Mouse (Mus musculus): ENCODE measurements around the gene Mpig6b.

DNA sequence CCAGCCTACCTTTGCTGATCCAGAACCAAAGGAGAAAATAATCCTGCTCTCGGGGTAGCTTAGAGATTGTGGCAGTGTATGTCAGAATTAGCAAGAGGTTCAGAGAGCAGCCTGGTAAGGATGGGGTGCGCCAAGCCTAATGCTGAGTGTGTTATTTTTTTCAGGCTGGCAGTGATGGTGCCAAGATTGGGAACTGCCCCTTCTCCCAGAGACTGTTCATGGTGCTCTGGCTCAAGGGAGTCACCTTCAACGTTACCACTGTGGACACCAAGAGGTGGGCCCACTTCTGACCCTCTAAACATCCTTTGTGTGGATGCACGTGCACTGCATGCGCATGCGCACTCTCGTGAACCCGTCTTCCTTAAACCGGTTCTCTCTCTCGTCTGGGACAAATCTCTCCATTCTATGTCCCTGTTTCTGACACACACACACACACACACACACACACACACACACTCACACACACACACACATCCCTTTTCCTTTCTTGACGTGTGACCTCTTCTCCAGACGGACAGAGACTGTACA, 13.6 kb downstream of the Mpig6b start:
- no peak for TF ChIP-seq CTCF (IDR thresholded peaks at IDR 0.05; ENCODE audit: low read depth)
- no peak for TF ChIP-seq EP300 (IDR thresholded peaks at IDR 0.05; ENCODE audit: low read depth)
